Mouse (Mus musculus) liver, postnatal 0 days (tissue): ENCODE results near the gene Heatr5b. TPM values are rescaled to one million over a fixed set of nuclear protein-coding genes. Genes with fewer than 3 reads are reported as not detected.

Experiments
- ATAC-seq: fragments of 200-750 bp; cut with Nextera tagmentation; 2 replicates; pipeline ENCODE4 v1.8.0; 2017; ENCODE audit warnings: mild to moderate bottlenecking, moderate library complexity
- DNase-seq: peaks from one replicate; pipeline ENCODE4 v3.0.0-alpha.2; 2016
- H3K27ac ChIP-seq: fragments of 300-500 bp; sonication (generic); 2 replicates; pipeline ENCODE4 v1.5.1; 2014; ENCODE audit warnings: antibody characterized with exemption, moderate library complexity, mild to moderate bottlenecking, low read depth
- H3K27me3 ChIP-seq: fragments of 300-500 bp; sonication (generic); 2 replicates; pipeline ENCODE4 v1.6.1; 2014; ENCODE audit warnings: low read length, control low read depth, mixed read lengths; ENCODE audit not compliant: insufficient read depth
- H3K36me3 ChIP-seq: fragments of 300-500 bp; sonication (generic); replicated peaks from 2 replicates; pipeline ENCODE4 v1.6.1; 2014; ENCODE audit warnings: mild to moderate bottlenecking, control low read depth, low read length, moderate library complexity, mixed read lengths; ENCODE audit not compliant: insufficient read depth
- H3K4me1 ChIP-seq: fragments of 300-500 bp; sonication (generic); 2 replicates; pipeline ENCODE4 v1.6.1; 2014; ENCODE audit warnings: antibody characterized with exemption, mild to moderate bottlenecking, control low read depth; ENCODE audit not compliant: insufficient read depth
- H3K4me2 ChIP-seq: fragments of 300-500 bp; sonication (generic); 2 replicates; pipeline ENCODE4 v1.6.1; 2014; ENCODE audit warnings: low read depth, mild to moderate bottlenecking, low read length, moderate library complexity, mixed read lengths
- H3K4me3 ChIP-seq: fragments of 300-500 bp; sonication (generic); 2 replicates; pipeline ENCODE4 v1.5.1; 2014; ENCODE audit warnings: low read depth, low read length
- H3K9ac ChIP-seq: fragments of 300-500 bp; sonication (generic); replicated peaks from 2 replicates; pipeline ENCODE4 v1.6.1; 2014; ENCODE audit warnings: mild to moderate bottlenecking, moderate library complexity
- H3K9me3 ChIP-seq: fragments of 300-500 bp; sonication (generic); 2 replicates; pipeline ENCODE4 v1.6.1; 2016; ENCODE audit warnings: mild to moderate bottlenecking, control low read depth, low read length, mixed read lengths
- CTCF ChIP-seq: sonication (generic); IDR thresholded peaks from 2 replicates; pipeline ENCODE4 v1.5.1; 2016; ENCODE audit warnings: antibody characterized with exemption, low read depth
- EP300 ChIP-seq: IDR thresholded peaks from 2 replicates; pipeline ENCODE4 v1.6.1; 2016; ENCODE audit warnings: antibody characterized with exemption, low read depth, mild to moderate bottlenecking
- WGBS: fragments of 180-500 bp; shearing (Covaris S2); extraction: QIAGEN DNeasy Blood & Tissue Kit; methylation state at CpG from one replicate; pipeline ENCODE4 v1.1.7; 2014; ENCODE audit not compliant: insufficient replicate concordance; 5-methylcytosine and 5-hydroxymethylcytosine counted together
- polyA plus RNA-seq: library from polyadenylated mRNA; unstranded; fragments of >200 nt; fragmentation: Nextera tagmentation; extraction: Ambion mirVana; gene quantifications from 2 replicates; pipeline ENCODE4 v1.2.1, GENCODE M21; 2015

Gene Heatr5b
- polyA plus RNA-seq, 1 experiment from 2014 or later: 2.3 TPM

GRCm38 (mm10) chr17:78763272-78763671, 71.9 kb downstream of the Heatr5b start:
- no peak overlapping the region for H3K9ac ChIP-seq
- H3K4me2 ChIP-seq: no peak overlapping the region
- H3K4me1 ChIP-seq: no peaks in the 10 kb centered on the region
- peaks cover 31% of the 10 kb centered on the region for H3K36me3 ChIP-seq
- 79% methylated on average over 5 of the region's 5 CpGs for WGBS
- H3K4me3 ChIP-seq: no peak overlapping the region
- no peaks in the 10 kb centered on the region for H3K9me3 ChIP-seq
- DNase-seq (no peak), ATAC-seq (no peak)
- no peak overlapping the region for H3K27ac ChIP-seq
- TF ChIP-seq CTCF: no peak
- no peak for TF ChIP-seq EP300
- H3K27me3 ChIP-seq: no peaks in the 10 kb centered on the region

- DNase-seq: no peak
- TF ChIP-seq CTCF (no peak), EP300 (no peak)
- Histone ChIP-seq H3K4me2 (no peak overlapping the region), H3K27ac (no peak overlapping the region), H3K9me3 (no peaks in the 10 kb centered on the region), H3K4me1 (no peaks in the 10 kb centered on the region), H3K4me3 (no peak overlapping the region), H3K27me3 (no peaks in the 10 kb centered on the region), H3K36me3 (peaks cover 18% of the 10 kb centered on the region; the same call in 1 of the 2 replicates), H3K9ac (no peak overlapping the region)
- WGBS: 84% methylated on average over 17 of the region's 17 CpGs
- ATAC-seq: no peak
Observed at GRCm38 (mm10) chr17:78752938-78753655, 82.1 kb downstream of the Heatr5b start.

GRCm38 (mm10) chr17:78752064-78752463, 83.1 kb downstream of the Heatr5b start:
- ATAC-seq (no peak), DNase-seq (no peak)
- H3K9ac ChIP-seq: no peak overlapping the region
- no peaks in the 10 kb centered on the region for H3K27me3 ChIP-seq
- no peak for TF ChIP-seq EP300
- TF ChIP-seq CTCF: peak; percentile 27; the same call in 1 of the 2 replicates
- 81% methylated on average over 10 of the region's 10 CpGs for WGBS
- H3K4me2 ChIP-seq: no peak overlapping the region
- peaks cover 16% of the 10 kb centered on the region; the same call in 1 of the 2 replicates for H3K36me3 ChIP-seq
- no peak overlapping the region for H3K4me3 ChIP-seq
- no peaks in the 10 kb centered on the region for H3K4me1 ChIP-seq
- no peaks in the 10 kb centered on the region for H3K9me3 ChIP-seq
- no peak overlapping the region for H3K27ac ChIP-seq

- Histone ChIP-seq H3K4me3 (no peak overlapping the region), H3K27me3 (no peaks in the 10 kb centered on the region), H3K4me2 (no peak overlapping the region), H3K9me3 (no peaks in the 10 kb centered on the region), H3K36me3 (0 out of 2 replicates have a peak, but pooled peaks cover 13% of the 10 kb centered on the region), H3K27ac (no peak overlapping the region), H3K9ac (no peak overlapping the region), H3K4me1 (no peaks in the 10 kb centered on the region)
- WGBS: 87% methylated on average over 9 of the region's 9 CpGs
- ATAC-seq: no peak
- TF ChIP-seq EP300 (no peak), CTCF (no peak)
- DNase-seq: no peak
Observed at GRCm38 (mm10) chr17:78748440-78748839, 86.7 kb downstream of the Heatr5b start.

- TF ChIP-seq CTCF: peak; percentile 30
- TF ChIP-seq EP300: no peak
- ATAC-seq (no peak), DNase-seq (no peak)
- Histone ChIP-seq H3K4me1 (peaks cover 6% of the 10 kb centered on the region), H3K4me2 (no peak overlapping the region), H3K27ac (no peak overlapping the region), H3K9me3 (no peaks in the 10 kb centered on the region), H3K9ac (no peak overlapping the region), H3K27me3 (no peaks in the 10 kb centered on the region), H3K36me3 (no peaks in the 10 kb centered on the region), H3K4me3 (no peak overlapping the region)
- WGBS: 47% methylated on average over 1 of the region's 1 CpGs
Observed at GRCm38 (mm10) chr17:78738416-78738815, 96.7 kb downstream of the Heatr5b start.

GRCm38 (mm10) chr17:78737771-78738170, 97.4 kb downstream of the Heatr5b start:
- no peak overlapping the region for H3K27ac ChIP-seq
- DNase-seq: no peak
- no peaks in the 10 kb centered on the region for H3K36me3 ChIP-seq
- WGBS: 63% methylated on average over 2 of the region's 2 CpGs
- no peak overlapping the region for H3K4me3 ChIP-seq
- H3K4me1 ChIP-seq: peaks cover 6% of the 10 kb centered on the region
- no peak for TF ChIP-seq CTCF
- TF ChIP-seq EP300: no peak
- H3K27me3 ChIP-seq: no peaks in the 10 kb centered on the region
- no peaks in the 10 kb centered on the region for H3K9me3 ChIP-seq
- H3K4me2 ChIP-seq: no peak overlapping the region
- ATAC-seq: no peak
- no peak overlapping the region for H3K9ac ChIP-seq
